Mouse (Mus musculus) thymus, adult 2 months (tissue): ENCODE measurements around the gene C1ql1. TPM values are rescaled to one million over a fixed set of nuclear protein-coding genes. Genes with fewer than 3 reads are reported as not detected.

Experiments used
- DNase-seq: peaks from one replicate; pipeline ENCODE4 v3.0.0; 2021
- H3K27ac ChIP-seq: fragments of 200-500 bp; 2 replicates; pipeline ENCODE4 v1.5.1; 2012; ENCODE audit warnings: low read length, control low read depth; ENCODE audit not compliant: control insufficient read depth, insufficient read depth
- H3K27me3 ChIP-seq: fragments of 200-500 bp; 2 replicates; pipeline ENCODE4 v1.6.1; 2012; ENCODE audit warnings: mild to moderate bottlenecking, low read length, moderate library complexity, mixed read lengths; ENCODE audit not compliant: control insufficient read depth, insufficient read depth
- H3K36me3 ChIP-seq: fragments of 200-500 bp; 2 replicates; pipeline ENCODE4 v1.6.1; 2012; ENCODE audit warnings: mild to moderate bottlenecking, low read length, moderate library complexity; ENCODE audit not compliant: control insufficient read depth, insufficient read depth
- H3K4me1 ChIP-seq: fragments of 200-500 bp; replicated peaks from 2 replicates; pipeline ENCODE4 v1.6.1; 2012; ENCODE audit warnings: low read length; ENCODE audit not compliant: control insufficient read depth, insufficient read depth
- H3K4me3 ChIP-seq: fragments of 200-500 bp; 2 replicates; pipeline ENCODE4 v1.5.1; 2012; ENCODE audit warnings: mild to moderate bottlenecking, low read length, control low read depth, moderate library complexity; ENCODE audit not compliant: control insufficient read depth, insufficient read depth
- CTCF ChIP-seq: fragments of 200-500 bp; IDR thresholded peaks from 2 replicates; pipeline ENCODE4 v1.5.1; 2012; ENCODE audit warnings: mild to moderate bottlenecking, control low read depth, low read length, moderate library complexity, borderline replicate concordance; ENCODE audit not compliant: control insufficient read depth, poor library complexity, insufficient read depth; ENCODE audit errors: extremely low read depth
- POLR2A ChIP-seq: fragments of 200-500 bp; IDR thresholded peaks from 2 replicates; pipeline ENCODE4 v1.6.1; 2012; ENCODE audit warnings: mild to moderate bottlenecking, low read length, control low read depth, moderate library complexity; ENCODE audit not compliant: control insufficient read depth, poor library complexity, insufficient read depth; ENCODE audit errors: extremely low read depth
- WGBS: fragments of 180-500 bp; shearing (Covaris S2); methylation state at CpG from one replicate; pipeline ENCODE4 v1.1.7; 2018; 5-methylcytosine and 5-hydroxymethylcytosine counted together
- polyA plus RNA-seq: library from polyadenylated mRNA; depleted of rRNA; stranded (reverse); fragments of >200 nt; gene quantifications from 2 replicates; pipeline ENCODE4 v1.2.3, GENCODE M21; 2012

Gene C1ql1
- polyA plus RNA-seq, 1 experiment = 0.20 TPM

- Histone ChIP-seq H3K4me1 (no peaks in the 10 kb centered on the region), H3K27me3 (no peaks in the 10 kb centered on the region; the same call in 1 of the 2 replicates), H3K27ac (no peak overlapping the region), H3K4me3 (no peak overlapping the region), H3K36me3 (no peaks in the 10 kb centered on the region)
- TF ChIP-seq CTCF = no peak
- no peak for TF ChIP-seq POLR2A
- WGBS = 59% methylated on average over 4 of the region's 4 CpGs
- no peak for DNase-seq
Observed at GRCm38 (mm10) chr11:102936272-102936671, 10.2 kb downstream of the C1ql1 start.

GRCm38 (mm10) chr11:102930672-102931071, 15.8 kb downstream of the C1ql1 start:
- no peak for TF ChIP-seq CTCF
- TF ChIP-seq POLR2A = no peak
- WGBS = 17% methylated on average over 10 of the region's 10 CpGs
- Histone ChIP-seq H3K27me3 (no peaks in the 10 kb centered on the region), H3K4me1 (no peaks in the 10 kb centered on the region), H3K4me3 (no peak overlapping the region), H3K36me3 (no peaks in the 10 kb centered on the region), H3K27ac (no peak overlapping the region)
- DNase-seq = no peak

DNA sequence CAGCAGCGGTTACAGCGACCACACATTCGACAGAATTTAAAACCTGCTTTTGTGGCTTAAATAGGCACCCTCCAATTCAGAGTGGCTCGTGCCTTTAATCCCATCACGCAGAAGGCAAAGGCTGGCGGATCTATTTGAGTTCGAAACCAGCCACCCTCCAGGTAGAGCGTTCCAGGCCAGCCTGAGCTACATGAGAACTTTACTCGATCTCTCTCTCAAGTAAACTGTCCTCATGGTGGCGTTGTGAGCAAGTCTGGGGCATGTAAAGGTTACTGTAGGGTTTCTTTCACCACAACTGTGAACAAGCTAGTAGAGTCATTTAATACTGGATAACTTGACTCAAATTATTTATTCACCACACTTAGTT, 21.2 kb downstream of the C1ql1 start:
- H3K27ac ChIP-seq = peak overlapping the region; percentile 36; the same call in 1 of the 2 replicates
- no peak for TF ChIP-seq CTCF
- TF ChIP-seq POLR2A = no peak
- DNase-seq = no peak
- peaks cover 7% of the 10 kb centered on the region for H3K4me1 ChIP-seq
- 2% methylated on average over 10 of the region's 10 CpGs for WGBS
- peak overlapping the region; percentile 76 for H3K4me3 ChIP-seq
- H3K27me3 ChIP-seq = no peaks in the 10 kb centered on the region
- H3K36me3 ChIP-seq = no peaks in the 10 kb centered on the region

GRCm38 (mm10) chr11:102924557-102925350, 21.7 kb downstream of the C1ql1 start, which contains the start of gene Kif18b:
Gene Kif18b (minus strand): TSS chr11:102925124.
- peak; percentile 93 for DNase-seq
- no peaks in the 10 kb centered on the region for H3K36me3 ChIP-seq
- TF ChIP-seq POLR2A = peak; percentile 57
- TF ChIP-seq CTCF = peak; percentile 51; the same call in 1 of the 2 replicates
- H3K4me3 ChIP-seq = peak within 1 kb of the TSS; percentile 76
- peaks cover 7% of the 10 kb centered on the region for H3K4me1 ChIP-seq
- no peaks in the 10 kb centered on the region for H3K27me3 ChIP-seq
- WGBS = under 1% methylated on average over 62 of the region's 62 CpGs
- peak within 1 kb of the TSS; percentile 36; the same call in 1 of the 2 replicates for H3K27ac ChIP-seq

GRCm38 (mm10) chr11:102921491-102921890, 25.0 kb downstream of the C1ql1 start:
- WGBS = 99% methylated on average over 6 of the region's 6 CpGs
- no peak for TF ChIP-seq CTCF
- no peak for TF ChIP-seq POLR2A
- no peak overlapping the region for H3K4me3 ChIP-seq
- H3K27ac ChIP-seq = no peak overlapping the region
- H3K4me1 ChIP-seq = peaks cover 7% of the 10 kb centered on the region
- no peaks in the 10 kb centered on the region for H3K27me3 ChIP-seq
- no peak for DNase-seq
- no peaks in the 10 kb centered on the region; the same call in 1 of the 2 replicates for H3K36me3 ChIP-seq

DNA sequence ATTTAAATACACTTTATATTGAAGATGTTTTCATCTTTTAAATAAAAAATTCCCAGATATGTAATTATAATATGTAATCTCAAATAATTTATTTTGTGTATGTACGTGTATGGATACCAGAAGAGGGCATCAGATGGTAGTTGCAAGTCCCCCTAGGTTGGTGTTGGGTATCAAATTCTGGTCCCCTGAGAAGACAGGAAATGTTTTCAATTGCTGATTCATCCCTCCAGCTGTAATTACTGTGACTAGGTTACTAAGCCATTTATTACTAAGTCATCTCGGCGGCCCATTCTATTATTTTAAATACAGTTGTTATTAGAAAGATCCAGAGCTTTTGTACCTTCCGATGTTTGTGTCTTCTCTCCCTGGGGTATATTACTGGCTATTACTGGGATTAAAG, 28.4 kb downstream of the C1ql1 start:
- H3K36me3 ChIP-seq = peaks cover 28% of the 10 kb centered on the region
- H3K27me3 ChIP-seq = no peaks in the 10 kb centered on the region
- TF ChIP-seq POLR2A (no peak), CTCF (no peak)
- no peaks in the 10 kb centered on the region for H3K4me1 ChIP-seq
- H3K4me3 ChIP-seq = no peak overlapping the region
- no peak for DNase-seq
- H3K27ac ChIP-seq = no peak overlapping the region
- WGBS = 76% methylated on average over 4 of the region's 4 CpGs
